Mouse (Mus musculus): Measurements from ENCODE around the gene Arnt2.

Gene Arnt2

DNA sequence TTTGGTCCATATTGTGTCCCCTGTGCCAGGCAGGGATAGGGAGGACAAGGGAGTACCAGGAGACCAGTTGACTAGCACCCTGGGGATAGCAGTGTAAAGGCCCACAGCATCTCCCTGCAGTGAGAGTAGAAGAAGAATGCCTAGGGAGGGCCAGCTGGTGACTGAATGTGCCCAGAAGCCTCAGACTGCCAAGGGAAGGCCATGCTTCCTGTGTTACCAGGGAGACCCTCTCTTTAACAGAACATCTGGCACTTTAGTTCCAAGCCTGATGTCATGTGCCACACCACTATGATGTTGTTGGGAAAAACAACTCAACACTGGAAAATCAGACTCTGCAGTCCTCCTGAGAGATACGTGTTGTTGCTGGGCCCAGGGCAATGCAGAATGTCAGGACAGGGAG lies 12.7 kb downstream of the Arnt2 start:
- no peak for DNase-seq (ENCODE audit: low spot score)

DNA sequence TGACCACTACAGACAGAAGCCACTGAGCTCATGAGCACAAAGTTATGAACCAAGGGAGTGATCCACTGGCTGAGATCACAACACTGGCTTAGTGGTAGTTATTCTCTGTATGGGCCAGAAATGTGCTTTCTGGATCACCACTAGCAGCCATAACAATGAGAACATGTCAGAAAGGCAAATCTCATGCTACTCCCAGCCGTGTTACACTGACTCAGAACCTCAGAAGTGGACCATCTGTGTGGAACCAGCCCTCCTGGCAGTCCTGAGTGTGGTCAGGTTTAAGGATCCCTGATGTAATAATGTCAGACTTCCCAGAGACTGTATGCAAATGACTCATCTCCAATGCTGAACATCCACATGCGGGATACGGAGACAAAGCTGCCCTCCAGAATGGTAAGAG lies 13.4 kb downstream of the Arnt2 start:
- DNase-seq (ENCODE audit: low spot score): no peak

DNA sequence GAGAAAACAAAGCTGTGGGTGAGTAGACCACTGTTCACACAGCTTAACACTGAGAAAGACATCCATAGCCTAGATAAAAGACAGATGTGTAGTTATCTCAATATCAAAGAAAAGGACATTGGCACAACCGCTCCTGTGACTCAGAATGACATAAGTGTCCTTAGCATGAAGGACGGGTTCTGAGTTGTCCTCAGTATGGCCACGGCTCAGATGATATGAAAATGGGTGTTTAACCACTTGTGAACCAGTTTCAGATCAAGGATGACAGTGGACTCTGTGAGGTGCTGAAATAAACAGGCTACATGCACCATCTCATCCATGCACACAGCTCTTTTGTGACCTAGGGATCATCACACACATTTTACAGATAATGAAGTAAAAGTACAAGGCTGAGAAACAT lies 22.1 kb downstream of the Arnt2 start:
- no peak for DNase-seq (ENCODE audit: low spot score)

DNA sequence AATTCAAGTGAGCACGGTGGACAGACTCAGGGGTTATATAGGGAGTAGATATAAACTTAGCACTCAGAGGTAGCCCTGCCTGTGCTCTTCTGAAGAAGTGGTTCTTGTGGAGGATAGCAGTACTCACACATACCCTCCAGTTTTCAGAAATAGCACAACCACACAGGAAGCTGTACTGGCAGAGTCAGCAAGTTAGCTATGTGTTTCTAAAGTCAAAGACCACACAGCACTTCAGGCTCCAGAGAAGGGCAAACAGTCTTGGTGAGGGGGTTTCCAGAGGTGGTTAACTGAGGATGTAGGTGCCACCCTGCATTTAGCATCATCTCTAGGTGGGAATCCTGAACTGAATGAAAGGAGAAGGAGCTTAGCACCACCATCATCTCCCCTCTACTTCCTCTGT lies 23.5 kb downstream of the Arnt2 start:
- DNase-seq (ENCODE audit: low spot score): no peak

DNA sequence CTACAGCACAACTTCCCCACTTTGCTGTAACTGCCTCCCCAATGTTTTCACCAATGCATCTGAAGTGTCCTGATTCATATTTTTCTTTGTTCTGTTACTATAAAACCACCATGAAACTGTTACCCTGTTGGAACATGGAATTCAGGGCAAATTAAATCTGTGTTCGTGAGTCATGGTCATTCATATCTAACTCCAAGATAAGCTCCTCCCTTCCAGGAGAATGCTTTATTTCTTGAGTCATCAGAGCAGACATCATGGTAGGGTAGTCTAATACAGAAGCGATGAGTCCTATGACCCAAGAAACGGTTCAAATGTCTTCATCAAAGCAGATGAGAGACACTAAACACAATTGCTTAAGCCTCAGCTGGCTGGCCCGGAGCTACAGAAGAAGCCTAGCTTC lies 25.2 kb downstream of the Arnt2 start:
- no peak for DNase-seq (ENCODE audit: low spot score)

DNA sequence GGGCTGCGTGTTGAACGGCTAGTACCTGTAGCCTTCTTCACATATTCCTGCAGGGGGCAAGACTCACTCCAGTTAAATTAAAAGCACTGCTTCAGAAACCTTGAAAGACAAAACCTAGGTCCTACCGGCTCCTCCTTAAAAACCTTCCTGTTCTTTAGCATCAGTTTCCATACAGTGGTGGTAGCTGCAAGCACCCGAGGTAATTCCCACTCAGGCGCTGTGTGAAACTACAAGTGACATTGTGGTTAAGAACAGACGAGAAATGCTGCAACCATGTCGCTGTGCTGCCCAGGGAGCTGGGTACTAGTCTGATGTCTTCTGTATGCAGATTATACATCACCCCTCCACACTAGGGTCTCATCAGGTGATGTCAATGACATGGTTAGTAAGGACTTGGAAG lies 25.9 kb downstream of the Arnt2 start:
- no peak for DNase-seq (ENCODE audit: low spot score)

DNA sequence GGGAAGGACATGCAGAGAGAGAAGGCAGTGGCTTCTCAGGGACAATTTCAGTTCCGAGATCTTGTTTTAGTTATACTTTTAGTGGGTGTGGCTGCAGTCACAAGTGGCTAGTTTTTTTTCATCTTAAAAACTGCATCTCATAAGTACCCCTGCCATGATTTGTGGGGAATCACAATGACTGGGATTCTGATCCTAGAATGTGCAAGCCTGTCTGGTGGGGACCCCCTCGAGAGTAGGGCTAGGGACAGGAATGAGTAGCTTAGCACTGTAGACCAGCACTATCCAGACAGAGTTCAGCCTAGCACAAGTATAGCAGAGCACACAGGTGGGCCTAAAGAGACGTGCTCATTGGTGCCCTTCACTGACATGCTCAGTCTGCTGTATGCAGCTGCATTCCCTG lies 27.6 kb downstream of the Arnt2 start:
- no peak for DNase-seq (ENCODE audit: low spot score)

DNA sequence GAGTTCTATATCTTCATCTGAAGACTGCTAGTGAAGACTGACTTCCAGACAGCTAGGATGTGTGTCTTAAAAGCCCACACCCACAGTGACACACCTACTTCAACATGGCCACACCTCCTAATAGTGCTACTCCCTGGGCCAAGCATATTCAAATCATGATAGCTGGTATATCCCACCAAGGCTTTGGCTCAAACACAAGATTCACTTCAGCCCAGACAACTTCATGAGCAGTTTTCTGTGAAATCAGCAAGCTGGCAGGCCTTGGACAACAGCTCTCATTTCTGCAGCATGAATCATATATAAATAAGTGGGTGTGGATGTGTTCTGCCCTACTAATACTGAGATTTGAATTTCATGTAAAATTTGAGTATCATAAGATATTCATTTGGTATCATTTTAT lies 29.2 kb downstream of the Arnt2 start:
- no peak for DNase-seq (ENCODE audit: low spot score)

DNA sequence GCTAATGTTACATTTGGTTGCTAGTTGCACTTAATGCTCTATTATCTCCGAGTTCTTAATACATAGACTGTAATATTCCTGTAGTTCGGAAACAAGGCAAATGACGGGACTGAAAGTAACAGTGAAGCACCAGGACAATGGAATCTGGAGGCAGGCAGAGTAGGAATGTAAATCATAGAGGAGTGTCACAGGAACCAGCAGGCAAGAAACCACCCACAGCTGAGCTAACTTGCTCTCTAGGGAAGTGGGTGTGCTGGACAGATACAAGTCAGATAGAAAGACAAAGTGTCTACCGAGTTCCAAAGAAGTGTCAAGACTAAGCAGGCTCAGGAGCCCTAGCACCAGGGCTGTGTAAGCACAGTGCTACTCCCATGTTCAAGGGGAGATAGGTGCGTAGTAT lies 32.6 kb downstream of the Arnt2 start:
- DNase-seq (ENCODE audit: low spot score): no peak

DNA sequence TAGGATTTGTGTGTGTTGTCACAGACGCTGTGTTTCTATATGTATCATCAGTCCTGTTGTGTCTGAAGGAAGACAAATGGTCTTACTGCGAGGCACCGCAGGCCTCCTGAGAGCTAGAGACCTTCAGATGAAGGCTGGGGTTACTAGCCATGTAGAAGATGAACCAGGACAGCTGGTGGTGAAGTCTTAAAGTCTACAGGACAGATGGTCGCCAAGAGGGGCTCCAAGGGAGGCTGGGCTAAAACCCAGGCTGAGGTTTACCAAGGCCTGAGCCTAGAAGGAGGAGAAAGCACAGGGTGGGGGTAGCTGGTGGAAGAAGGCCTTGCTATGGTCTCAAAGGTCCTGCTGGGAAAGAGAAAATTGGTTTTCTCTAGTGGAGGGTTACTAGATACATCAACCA lies 36.3 kb downstream of the Arnt2 start:
- no peak for DNase-seq (ENCODE audit: low spot score)

DNA sequence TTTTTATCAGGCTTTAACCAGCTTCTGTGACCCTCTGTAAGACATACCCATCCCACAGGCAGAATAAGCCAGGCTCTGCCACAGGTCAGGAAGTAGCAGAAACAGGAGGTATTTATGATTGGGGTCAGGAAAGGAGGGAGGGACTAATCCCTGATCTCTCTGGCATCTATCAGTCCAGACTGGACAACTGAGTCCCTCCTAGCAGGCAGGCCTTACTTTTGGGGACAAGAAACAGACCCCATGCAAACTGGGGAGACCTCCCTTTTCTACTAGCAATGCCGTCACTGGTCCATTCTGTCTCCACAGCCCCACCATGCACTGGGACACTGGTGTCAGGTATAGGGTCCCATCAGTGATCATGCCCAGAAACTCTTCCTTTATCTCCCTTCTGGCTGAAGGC lies 37.1 kb downstream of the Arnt2 start:
- no peak for DNase-seq (ENCODE audit: low spot score)

DNA sequence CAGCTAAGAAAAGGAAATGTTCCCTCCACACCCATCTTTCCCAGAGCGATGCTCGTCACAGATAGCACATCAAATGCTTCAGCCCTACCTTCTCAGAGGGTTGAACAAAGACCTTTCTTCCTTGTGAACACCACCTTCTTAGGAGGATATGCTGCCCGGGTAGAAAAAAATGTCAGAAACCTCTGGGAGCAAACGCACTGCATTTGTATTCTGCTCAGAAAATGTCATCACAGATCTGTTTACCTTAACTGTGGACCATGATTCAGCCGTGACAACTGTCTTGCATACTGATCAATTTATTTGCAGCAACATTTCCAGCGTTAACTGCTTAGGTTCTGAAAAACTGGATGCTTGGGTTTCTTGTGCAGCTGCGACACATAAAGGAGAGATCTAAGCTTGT lies 37.7 kb downstream of the Arnt2 start:
- DNase-seq (ENCODE audit: low spot score): no peak

DNA sequence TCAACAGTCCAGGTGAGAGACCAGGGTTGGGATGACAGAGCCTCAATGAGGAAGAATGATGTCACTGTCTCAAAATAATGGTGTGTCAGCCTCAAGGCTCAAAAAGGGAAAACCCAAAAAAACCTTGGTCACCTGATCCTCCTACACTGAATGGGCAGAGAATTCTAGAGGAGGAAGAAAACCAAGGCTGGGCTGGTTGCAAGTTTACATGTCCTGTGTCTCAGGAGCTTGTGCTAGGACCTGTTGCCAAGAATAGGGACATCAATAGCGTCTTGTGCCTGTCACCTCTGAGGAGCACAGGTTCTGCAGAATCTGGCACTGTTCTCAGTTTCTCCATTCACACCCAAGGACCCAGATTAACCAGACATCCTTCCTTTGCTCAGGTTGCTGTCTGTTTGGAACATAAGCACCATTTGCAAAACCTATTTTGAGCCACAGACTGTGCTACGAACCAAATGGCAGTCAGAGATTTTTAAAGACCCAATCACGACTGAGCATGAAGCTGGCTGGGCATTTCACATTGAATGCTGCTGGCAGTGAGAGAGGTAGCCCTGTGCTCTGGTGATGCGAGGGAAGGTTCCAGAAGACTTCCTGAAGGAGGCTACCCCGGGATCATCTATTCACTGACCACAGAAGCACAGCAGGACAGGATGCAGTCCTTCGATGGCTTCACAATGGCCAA lies 38.9 kb downstream of the Arnt2 start:
- no peak for DNase-seq (ENCODE audit: low spot score)

DNA sequence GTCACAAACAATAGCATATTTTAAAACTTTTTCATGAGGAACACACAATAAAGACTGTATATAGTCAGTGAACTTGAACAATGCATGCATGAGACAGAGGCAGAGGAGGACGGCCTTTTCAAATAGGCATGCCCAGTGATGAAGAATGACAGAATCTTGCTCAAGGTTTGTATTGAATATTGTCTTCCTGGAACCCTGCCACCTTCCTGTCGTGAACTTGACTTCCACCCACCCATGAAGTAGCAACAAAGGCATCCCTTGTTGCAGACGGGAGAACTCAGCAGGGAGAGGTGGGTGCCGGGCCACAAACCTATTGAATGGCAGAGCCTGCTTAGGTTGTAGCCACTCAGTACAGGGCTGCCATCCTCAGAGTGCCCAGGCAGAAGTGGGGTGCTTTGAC lies 43.7 kb downstream of the Arnt2 start:
- DNase-seq (ENCODE audit: low spot score): no peak

DNA sequence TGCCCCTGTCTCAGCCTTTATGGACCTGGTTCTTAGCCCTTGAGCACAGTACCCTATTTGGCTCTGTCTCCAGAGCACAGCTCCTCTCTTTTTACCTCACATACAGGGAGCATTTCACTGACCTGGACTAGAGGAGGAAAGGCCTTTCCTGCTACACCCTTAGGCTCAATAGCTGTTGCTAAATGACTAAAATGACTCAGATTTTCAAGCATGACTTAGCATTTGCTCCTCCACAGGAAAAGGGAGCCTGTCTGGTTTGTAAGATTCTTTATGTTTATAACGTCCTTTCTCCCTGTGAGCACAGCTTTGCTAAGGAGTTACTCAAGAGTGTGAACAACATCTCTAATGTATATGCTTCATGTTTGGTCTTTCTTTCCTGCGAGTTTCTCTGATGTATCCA lies 47.3 kb downstream of the Arnt2 start:
- DNase-seq (ENCODE audit: low spot score): no peak

DNA sequence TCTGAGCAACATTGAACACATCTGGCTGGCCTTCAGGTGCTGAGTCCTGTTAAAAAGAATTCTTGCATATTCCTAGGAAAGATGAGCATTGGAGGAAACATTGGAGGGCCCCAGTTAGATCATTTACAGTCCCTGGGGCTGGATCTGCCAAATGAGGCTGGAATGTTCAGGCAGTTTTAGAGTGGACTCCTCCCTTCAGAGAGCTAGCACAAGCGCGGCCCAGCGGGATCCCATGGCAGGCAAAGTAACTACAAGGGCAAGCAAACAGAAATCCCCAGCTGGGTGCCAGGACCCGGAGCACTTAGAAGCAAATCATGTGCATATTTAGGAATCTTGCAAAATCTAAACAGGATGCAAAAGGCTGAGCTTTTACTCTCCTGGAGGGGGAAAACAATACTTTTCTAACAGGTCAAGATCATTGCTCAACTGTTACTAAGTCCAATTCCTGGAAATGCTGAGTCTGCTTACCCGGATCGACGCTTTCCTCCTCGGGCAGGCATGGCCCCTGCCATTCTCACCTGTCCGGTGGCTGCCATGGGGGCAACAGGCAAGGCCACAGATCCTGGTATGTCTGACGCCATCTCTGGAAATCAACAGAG lies 48.8 kb downstream of the Arnt2 start:
- DNase-seq (ENCODE audit: low spot score): no peak

DNA sequence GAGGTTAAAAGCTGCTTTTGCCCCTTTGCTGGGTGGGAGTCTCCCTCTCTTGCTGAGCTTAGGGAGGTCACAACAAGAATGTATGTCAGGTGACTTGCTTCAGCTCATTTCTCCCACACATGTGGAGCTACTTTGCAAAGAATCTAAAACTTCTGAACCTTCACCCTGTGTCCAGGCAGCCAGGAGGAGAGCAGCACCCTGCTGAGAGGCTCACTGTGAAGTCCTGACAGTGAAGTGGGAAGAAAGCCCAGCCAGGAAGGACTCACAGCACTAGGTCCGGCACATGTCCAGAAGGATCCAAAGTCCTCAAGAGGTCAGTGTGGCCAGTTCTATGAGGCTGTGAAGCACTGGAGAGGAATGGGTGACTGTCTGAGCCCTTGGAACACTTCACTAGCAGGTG lies 51.5 kb downstream of the Arnt2 start:
- DNase-seq (ENCODE audit: low spot score): no peak

DNA sequence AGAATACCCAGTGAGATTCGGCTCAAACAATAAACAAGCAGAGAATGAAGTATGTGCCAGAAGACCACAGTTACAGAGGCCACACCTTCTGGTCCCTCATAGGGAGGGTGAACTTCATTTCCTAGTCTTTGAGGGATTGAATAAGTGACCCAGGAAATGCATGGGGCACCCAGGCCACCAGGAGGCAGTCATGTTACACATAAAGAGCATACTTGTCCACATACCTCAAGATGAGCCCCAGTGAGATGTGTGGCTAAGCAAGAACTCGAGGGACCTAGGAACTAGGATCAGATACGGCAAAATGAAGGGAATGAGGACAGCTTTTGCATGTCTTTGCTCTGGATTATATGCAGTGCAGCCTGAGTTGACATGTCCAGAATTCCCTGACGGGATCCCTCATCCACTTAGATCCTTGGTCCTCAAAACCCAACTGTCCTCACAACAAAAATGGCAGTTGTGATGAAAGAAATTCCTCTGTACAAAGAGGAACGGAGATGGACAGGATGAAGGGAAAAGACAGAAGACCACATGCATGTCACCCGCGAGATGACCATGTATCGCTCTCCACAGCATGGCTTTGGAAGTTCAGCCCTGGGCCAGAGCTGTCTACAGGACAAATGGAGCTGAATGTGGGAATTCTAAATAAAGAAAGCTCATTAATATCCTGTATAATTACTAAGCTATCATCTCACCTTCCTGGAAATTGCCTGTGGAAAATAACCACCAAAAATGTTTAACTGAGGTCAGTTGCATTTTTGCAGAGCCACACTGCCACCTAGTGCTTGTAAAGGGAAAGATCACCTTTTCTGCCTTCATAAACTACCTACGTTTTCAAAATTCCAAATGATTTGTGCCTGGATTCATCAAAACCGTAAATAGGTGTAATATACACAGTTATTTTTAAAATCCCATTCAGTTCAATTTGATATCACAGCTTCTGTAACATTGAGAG lies 54.1 kb downstream of the Arnt2 start:
- DNase-seq (ENCODE audit: low spot score): peak; percentile 35

DNA sequence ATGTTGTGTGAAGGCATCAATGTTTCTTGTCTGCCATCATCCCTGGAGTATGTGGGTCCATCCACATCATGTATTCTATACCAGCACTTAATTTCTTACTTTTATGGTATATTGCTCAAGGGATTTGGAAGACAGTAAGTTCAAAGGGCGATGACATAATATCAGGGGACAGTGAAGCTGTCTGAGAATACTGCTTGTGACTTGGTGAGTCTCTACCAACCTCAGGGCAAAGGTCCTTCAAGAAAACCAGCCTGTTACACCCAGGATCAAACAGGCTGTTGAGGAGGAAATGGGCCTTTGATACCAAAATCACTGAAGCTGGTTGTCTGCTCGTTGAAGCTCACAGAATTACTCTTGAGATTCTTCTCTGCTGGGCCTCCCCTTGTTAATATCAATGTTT lies 55.1 kb downstream of the Arnt2 start:
- DNase-seq (ENCODE audit: low spot score): no peak

DNA sequence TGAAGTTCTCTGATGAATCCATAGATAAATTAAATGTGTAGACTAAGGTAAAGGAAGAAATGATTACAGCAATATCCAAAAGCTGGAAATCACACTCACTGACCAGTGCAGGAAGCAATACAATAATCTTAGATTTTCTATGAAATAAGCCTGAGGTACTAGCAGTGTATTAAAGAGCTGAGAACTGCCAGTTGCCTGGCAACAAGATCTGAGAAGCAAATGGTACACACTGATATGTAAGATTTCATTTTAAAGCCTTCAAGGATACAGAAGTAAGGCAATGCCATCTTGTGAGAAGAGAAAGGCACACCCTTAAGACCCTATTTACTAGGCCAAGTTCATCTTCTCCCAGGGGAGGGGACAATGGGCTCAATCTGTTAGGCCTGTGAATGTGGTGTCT lies 59.4 kb downstream of the Arnt2 start:
- DNase-seq (ENCODE audit: low spot score): no peak

DNA sequence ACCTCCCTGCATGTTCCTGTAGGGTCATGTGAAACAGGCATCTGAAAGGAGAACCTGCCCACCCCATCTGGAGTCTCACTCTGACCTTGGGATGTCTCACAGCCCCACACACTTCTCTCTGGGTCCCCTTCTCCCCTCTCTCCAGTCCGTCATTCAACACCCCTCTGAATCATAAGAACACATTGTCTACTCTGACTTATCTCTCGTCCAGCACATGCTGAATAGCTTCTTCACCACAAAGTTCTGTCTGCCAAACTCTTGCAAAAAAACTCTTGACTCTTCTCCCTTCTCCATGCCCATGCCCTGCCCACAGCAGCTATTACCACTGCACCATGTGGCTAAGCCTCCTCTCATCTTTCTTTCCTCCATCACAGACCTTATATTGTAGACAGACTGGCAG lies 60.0 kb downstream of the Arnt2 start:
- no peak for DNase-seq (ENCODE audit: low spot score)

DNA sequence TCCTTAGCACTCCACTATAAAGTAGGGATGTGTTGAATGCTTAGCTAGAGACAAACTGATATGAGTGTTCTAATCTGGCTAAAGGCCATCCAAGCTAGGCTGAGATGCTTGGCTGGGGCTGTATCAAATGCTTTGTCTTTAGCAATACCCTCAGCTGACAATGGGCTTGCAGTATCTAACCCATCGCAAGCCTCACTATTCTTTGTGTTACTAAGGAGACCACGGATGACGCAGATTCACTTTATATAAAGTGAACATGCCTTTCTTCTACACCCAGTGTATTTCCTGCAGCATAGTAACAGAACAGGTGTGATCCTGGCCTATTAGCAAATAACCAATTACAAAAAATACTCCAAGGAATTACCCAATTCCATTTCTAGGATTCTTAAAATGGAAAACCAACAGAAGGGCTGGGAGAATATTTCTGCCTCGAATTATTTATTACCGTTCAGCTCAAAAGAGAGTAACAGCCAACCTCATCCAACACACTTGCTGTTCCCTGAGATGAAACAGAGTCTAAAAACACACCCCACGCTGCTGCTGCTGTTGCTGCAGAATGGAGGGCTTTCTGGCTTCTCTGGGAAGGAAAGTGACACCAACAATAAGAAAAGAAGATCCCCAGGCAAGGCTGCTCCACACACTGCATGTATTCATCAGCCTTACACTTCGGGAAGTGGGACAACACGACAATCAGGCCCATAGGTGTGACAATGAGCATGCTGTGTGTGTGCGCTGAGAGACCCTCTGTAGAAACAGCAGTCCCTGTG lies 61.6 kb downstream of the Arnt2 start:
- DNase-seq (ENCODE audit: low spot score): no peak

DNA sequence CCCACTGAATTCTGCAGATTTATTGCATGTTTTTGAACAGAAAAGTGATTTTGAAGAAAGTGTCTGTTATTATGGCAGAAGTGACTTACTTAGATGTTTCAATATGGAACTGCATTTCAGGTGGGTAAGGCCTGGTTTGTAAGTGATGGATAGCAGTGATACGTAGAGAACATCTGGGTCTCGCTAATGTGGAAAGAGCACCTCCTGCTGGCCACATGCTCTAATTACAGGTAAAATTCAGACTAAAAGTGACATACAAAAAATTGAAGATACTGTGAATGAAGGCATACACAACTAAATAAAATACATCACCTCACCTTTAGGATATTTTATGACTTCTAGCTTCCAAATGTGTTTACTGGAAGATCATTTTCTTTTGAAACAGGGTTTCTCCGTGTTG lies 66.8 kb downstream of the Arnt2 start:
- no peak for DNase-seq (ENCODE audit: low spot score)

Data from urinary bladder, postnatal 25 days (tissue).